Mouse (Mus musculus): ENCODE measurements around the gene Sh3bgrl2. TPM values are rescaled to one million over a fixed set of nuclear protein-coding genes. Genes with fewer than 3 reads are reported as not detected.

Gene Sh3bgrl2
- total RNA-seq, 1 experiment from 2014 or later = 15.5 TPM

DNA sequence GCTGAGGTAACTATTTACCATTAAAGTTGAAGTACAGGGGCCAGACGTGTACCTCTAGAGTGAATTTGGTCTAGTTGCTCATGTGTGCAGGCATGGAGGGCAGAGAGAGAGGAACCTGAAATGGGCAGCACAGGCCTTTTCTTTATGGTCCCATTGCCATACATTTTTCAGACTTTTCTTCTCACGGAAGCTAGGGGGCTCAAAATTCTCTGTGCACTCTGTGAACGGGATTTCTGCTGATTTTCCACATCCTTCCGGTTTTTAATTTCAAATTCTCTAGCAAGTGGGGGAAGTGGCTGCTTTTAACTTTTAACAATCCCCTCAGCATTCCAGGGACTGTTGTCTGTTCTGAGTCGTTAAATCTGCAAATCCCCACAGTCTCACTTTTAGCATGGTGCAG, 83.8 kb downstream of the Sh3bgrl2 start:
- no peak for DNase-seq

DNA sequence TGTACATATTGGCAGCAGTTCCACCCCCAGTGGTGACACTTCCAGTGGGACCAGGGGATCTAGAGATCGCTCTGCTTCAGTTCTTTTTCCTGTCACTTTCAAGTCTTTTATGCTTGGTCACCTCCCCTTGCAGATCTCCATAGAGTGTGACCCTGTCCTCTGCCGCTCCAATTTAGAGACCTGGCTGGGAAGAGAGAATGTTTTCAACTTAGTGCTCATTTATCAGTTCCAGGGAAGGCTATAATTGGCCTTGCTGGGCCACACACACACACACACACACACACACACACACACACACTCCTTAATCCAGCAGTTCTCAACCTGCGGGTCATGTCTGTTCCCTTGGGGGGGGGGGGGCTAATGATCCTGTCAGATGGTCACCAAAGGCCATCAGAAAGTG, 86.6 kb downstream of the Sh3bgrl2 start:
- no peak for DNase-seq

DNA sequence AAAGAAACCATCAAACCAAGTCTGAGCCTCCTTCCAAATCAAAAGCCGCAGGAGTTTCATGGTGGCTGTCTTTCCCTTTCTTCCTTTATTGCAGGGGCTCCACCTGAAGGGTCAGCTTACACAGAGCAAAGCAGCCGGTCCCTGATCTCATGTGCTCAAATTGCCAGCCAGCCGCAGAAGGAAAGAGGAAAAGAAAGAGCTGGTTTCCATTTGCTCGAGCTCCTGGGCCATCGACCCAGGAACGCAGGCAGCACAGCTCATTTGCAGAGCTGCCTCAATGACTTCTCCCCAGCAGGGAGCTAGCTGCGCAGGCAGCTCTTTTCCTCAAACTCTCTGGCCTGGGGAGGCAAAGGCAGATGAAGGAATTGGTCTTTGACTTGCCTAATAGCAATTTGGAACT, 87.9 kb downstream of the Sh3bgrl2 start:
- DNase-seq = no peak

GRCm38 (mm10) chr9:83643139-83643538, 95.0 kb downstream of the Sh3bgrl2 start:
- DNase-seq = no peak

DNA sequence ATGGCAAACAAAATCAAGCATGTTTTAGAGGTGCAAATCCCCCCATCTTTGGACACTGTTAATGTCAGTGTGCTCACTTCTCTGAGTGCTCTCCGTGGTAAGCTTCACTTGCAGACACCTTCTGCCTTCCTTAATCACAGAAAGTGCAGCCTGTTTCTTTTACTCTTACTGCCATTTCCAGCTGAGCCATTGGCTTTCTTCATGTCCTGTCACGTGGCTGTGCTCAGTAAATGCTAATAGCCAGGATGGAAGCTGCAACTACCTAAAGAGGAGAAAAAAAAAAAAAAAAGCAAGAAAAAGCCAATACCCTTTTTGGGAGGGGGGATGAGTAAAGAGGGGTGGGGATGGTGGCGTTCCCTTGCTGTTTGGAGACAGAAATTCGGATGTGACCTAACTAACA, 95.7 kb downstream of the Sh3bgrl2 start:
- DNase-seq = no peak

DNA sequence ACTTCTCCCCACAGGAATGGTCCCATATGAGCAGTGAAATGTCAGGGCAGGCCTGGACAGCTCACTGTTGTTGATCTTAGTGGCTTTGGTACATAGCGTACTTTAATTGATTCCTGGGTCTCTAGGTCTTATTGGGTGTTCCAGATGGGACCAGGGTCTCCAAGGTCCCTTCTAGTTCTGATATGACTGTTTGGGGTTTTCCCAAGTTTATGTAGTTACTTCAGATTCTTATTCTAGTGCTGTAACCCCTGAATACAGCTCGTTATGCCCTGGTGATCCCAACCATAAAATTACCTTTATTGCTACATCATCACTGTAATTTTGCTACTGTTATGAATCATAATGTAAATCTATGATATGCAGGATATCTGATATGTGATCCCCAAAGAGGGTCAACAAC, 98.1 kb downstream of the Sh3bgrl2 start:
- no peak for DNase-seq

GRCm38 (mm10) chr9:83646691-83647090, 98.6 kb downstream of the Sh3bgrl2 start:
- no peak for DNase-seq

GRCm38 (mm10) chr9:83647919-83648705, 100.0 kb downstream of the Sh3bgrl2 start:
- no peak for DNase-seq

- DNase-seq = no peak
These were observed 100.6 kb downstream of the Sh3bgrl2 start for GRCm38 (mm10) chr9:83648733-83649132.

GRCm38 (mm10) chr9:83652015-83652414, 103.9 kb downstream of the Sh3bgrl2 start:
- DNase-seq = no peak

GRCm38 (mm10) chr9:83652590-83653172, 104.6 kb downstream of the Sh3bgrl2 start:
- DNase-seq = peak; percentile 8

- no peak for DNase-seq
These were observed 106.5 kb downstream of the Sh3bgrl2 start for GRCm38 (mm10) chr9:83654601-83655000.

DNA sequence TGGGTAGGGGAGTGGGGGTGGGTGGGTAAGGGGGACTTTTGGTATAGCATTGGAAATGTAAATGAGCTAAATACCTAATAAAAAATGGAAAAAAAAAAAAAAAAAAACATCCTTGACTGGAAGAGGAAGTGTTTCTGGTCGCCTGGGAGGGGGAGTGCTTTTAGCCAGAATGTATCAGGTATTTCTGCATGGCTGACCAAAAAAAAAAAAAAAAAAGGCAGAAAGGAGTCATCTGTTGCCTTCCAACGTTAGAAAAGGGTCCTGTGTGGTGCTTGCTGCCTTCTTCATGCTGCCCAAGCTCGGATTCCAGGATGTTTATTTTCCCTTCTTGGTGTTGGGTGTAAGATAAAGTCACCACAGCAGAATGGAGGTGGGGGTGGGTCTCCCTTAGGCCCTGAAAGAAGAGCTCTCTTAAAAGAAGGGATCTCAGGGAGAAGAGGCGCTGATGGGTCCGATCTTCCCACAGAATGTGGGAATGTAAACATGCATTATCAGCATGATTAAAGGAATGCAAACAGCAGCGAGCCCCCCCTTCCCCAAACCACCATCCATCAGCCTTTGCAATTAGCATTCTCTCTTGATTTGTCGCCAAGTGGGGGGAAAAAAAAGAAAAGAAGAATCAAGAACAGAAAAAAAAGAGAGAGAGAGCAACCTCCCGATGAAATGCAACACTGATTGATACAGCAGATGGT, 109.0 kb downstream of the Sh3bgrl2 start:
- DNase-seq = no peak

GRCm38 (mm10) chr9:83657652-83658002, 109.5 kb downstream of the Sh3bgrl2 start:
- DNase-seq = no peak

DNA sequence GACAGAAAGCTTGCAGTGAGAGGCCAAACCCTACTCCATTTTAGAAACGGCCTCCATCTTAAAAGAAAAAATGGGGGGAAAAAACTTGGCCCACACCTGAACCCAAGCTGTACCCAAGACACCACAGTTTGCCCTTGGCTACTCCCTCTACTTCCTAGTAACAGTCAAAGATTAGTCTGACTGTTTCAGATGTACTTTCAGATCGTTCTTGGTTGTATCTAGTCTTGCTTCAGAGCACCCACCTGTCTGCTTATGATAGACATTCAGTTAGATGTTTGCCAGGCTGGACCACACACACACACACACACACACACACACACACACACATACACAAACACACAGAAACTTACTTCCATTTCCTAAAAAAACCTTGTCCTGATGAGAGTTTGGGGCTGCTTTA, 111.0 kb downstream of the Sh3bgrl2 start:
- DNase-seq = no peak

- DNase-seq = no peak
These were observed 113.7 kb downstream of the Sh3bgrl2 start for GRCm38 (mm10) chr9:83661811-83662210.

DNA sequence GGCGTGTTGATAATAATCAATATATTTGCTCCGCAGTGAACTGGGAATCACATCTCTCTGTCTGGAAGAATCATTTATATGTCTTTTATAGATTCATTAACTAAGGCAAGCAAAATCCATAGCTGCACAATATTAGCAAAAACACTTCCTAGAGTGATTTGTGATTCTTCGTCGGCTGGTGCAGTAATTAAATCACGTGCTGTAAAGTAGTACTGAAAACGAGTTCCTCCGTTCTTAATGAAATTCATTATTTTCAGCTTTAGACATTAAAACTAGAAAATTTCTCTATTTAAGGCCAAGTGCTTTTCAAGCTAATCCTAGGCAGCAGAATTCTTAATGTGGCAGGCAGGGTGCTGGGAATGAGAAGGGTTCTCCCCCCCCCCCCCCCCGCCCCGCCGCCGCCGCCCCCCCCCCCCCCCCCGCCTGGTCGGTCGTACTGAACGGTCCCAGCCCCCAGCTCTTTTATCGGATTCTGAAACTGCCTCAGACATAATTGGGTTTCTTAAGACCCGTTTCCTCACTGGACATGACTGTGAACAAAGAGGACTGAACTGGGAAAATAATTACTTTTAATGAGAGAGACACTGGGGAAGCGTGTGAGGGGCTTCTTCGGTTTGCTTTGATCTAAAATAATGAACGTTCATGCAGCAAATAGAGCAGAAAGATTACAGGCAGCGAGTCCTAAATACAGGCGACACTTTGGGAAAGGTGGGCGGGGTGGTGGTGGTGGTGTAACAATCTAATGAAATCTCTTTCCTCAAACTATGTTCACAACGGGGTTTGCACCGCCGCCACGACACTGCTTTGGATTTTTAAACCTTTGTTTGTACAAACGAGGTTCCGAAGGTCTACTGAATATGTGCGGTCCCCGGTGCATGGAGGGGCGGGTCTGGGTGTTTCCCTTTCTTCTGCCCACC, 116.1 kb downstream of the Sh3bgrl2 start:
- no peak for DNase-seq

DNA sequence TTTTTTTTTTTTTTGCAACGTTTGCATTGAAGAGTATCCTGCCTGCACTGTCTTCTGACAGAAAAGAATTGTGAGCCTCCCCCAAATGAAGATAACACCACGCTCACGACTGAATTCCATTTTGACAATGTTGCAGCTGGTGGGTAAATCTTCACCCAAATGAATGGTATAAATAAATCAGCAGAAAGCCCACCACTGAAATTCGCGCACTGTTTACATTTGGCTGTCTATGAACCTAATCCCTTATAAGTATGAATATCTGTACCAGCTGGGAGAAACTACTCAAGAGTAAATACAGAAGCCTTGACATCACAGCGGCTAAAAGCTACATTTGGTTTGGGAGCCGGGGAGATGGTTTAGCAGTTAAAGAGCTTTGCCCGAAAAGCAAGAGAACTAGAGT, 116.8 kb downstream of the Sh3bgrl2 start:
- no peak for DNase-seq

- no peak for DNase-seq
These were observed 118.9 kb downstream of the Sh3bgrl2 start for GRCm38 (mm10) chr9:83667031-83667430.

DNA sequence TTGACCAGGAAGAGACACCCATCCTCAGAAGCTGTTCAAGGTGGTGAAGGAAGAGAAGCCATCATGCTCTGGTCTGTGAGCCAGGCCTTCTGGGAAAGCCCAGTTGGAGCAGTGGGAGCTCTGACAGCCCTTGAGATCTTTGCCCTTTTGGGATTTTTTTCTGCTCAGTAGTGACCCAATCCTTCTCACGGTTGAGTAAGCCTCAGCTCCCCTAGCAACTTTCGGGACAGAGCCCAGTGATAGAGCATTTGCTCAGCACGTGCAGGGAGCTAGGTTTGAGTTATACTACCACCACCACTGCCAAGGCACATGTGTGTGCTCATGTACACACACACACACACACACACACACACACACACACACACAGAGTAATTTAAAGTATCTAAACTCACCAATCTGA, 131.5 kb downstream of the Sh3bgrl2 start:
- DNase-seq = no peak

DNA sequence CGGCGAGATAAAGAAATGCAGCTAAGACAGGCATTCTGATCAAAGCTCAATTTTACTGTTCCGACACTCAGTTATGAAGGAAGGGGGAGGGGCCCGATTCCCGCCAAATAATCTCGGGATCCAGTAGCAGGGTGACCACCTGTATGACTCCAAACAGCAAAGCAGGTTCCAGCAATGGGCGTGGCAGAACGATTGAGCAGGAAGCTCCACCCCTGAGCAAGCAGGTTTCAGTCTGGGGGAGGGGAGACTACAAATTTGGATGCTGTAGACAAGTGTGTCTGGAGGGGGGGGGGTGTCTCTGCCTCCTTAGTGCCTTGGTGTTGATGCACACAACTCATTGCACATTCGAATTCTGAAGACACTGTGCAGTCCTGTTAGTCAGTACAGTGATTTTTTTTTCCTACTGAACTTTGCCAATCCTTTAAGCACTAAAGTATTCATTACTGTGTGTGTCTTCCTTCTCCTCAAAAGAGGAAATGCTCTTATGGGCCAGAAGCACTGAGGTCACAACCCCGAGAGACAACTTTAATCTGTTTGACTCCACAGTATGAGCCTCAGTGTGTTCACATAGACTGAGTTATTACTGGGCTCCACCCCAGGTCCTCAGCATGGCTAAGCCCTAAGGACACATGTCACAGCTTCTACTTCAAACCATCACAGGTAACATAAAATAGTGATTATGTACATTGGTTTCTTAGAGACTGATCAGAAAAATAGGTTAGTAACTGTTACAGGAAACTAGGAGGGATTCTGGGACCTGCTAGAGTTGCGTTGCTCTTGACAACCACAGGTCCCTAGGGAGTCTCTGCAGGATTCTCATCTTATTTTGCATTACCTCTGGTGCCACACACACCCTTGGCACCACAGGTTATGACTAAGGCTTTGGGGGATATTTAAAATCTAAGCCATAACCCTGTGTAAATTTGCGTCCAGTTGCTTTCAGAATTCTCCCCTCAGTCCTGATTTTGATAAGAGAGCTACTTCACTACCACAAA, 133.8 kb downstream of the Sh3bgrl2 start:
- DNase-seq = no peak
